Mouse (Mus musculus) kidney, adult 2 months (tissue): ENCODE results near the gene Adk.

Source experiments
- CTCF ChIP-seq: fragments of 200-500 bp; conservative IDR thresholded peaks from 2 replicates; pipeline ENCODE4 v1.5.1; 2011; ENCODE audit warnings: low read depth, mild to moderate bottlenecking, control low read depth, low read length, moderate library complexity, mixed read lengths; ENCODE audit not compliant: insufficient read depth, insufficient read length
- POLR2A ChIP-seq: fragments of 200-500 bp; IDR thresholded peaks from one replicate; pipeline ENCODE4 v1.6.1; 2011; ENCODE audit warnings: low read depth, low read length, control low read depth

- TF ChIP-seq CTCF (no peak), POLR2A (peak; percentile 72)
Measured at GRCm38 (mm10) chr14:21075751-21076500, 23.6 kb downstream of the Adk start.
